Mouse (Mus musculus): Measurements from ENCODE around the gene Zc3h18. TPM values are rescaled to one million over a fixed set of nuclear protein-coding genes. Genes with fewer than 3 reads are reported as not detected.

Gene Zc3h18
- polyA plus RNA-seq, 1 experiment from 2014 or later, result 33.7 TPM

- Histone ChIP-seq H3K36me3 (ENCODE audit: insufficient read depth, low read length) (peaks cover 18% of the 10 kb centered on the region; the same call in 1 of the 2 replicates), H3K4me2 (ENCODE audit: low read length) (no peak within 1 kb of the TSS), H3K27ac (no peak within 1 kb of the TSS), H3K9ac (ENCODE audit: low read depth, low read length) (no peak within 1 kb of the TSS), H3K4me3 (replicated peaks; ENCODE audit: low read depth, low read length) (no peak within 1 kb of the TSS), H3K27me3 (ENCODE audit: insufficient read depth, low read length) (no peaks in the 10 kb centered on the region), H3K4me1 (replicated peaks; ENCODE audit: insufficient read depth, low read length) (peaks cover 6% of the 10 kb centered on the region; the same call in 1 of the 2 replicates), H3K9me3 (replicated peaks; ENCODE audit: low read length) (no peaks in the 10 kb centered on the region)
- WGBS, result 75% methylated on average over 14 of the region's 14 CpGs
- no peak for TF ChIP-seq CTCF (IDR thresholded peaks at IDR 0.05; ENCODE audit: low read depth)
- no peak for ATAC-seq (replicated peaks; ENCODE audit: low FRiP score, low read depth)
- DNase-seq (ENCODE audit: low spot score), result no peak
These were observed 45.1 kb downstream of the Zc3h18 start, which contains the start of gene Il17c for GRCm38 (mm10) chr8:122421376-122422070. Gene Il17c, plus strand, starts transcription at chr8:122422020.

- Histone ChIP-seq H3K27me3 (ENCODE audit: insufficient read depth, low read length) (no peaks in the 10 kb centered on the region), H3K27ac (no peak overlapping the region), H3K4me2 (ENCODE audit: low read length) (no peak overlapping the region), H3K4me3 (replicated peaks; ENCODE audit: low read depth, low read length) (no peak overlapping the region), H3K36me3 (ENCODE audit: insufficient read depth, low read length) (peaks cover 6% of the 10 kb centered on the region; the same call in 1 of the 2 replicates), H3K9me3 (replicated peaks; ENCODE audit: low read length) (no peaks in the 10 kb centered on the region), H3K9ac (ENCODE audit: low read depth, low read length) (no peak overlapping the region), H3K4me1 (replicated peaks; ENCODE audit: insufficient read depth, low read length) (peaks cover 6% of the 10 kb centered on the region; the same call in 1 of the 2 replicates)
- no peak for ATAC-seq (replicated peaks; ENCODE audit: low FRiP score, low read depth)
- no peak for TF ChIP-seq CTCF (IDR thresholded peaks at IDR 0.05; ENCODE audit: low read depth)
- DNase-seq (ENCODE audit: low spot score), result no peak
- WGBS, result 83% methylated on average over 24 of the region's 24 CpGs
These were observed 46.8 kb downstream of the Zc3h18 start for GRCm38 (mm10) chr8:122423217-122423616.

GRCm38 (mm10) chr8:122423659-122424058 lies 47.2 kb downstream of the Zc3h18 start:
- Histone ChIP-seq H3K36me3 (ENCODE audit: insufficient read depth, low read length) (peaks cover 1% of the 10 kb centered on the region; the same call in 1 of the 2 replicates), H3K4me1 (replicated peaks; ENCODE audit: insufficient read depth, low read length) (peaks cover 6% of the 10 kb centered on the region; the same call in 1 of the 2 replicates), H3K9ac (ENCODE audit: low read depth, low read length) (no peak overlapping the region), H3K4me2 (ENCODE audit: low read length) (no peak overlapping the region), H3K4me3 (replicated peaks; ENCODE audit: low read depth, low read length) (no peak overlapping the region), H3K27me3 (ENCODE audit: insufficient read depth, low read length) (no peaks in the 10 kb centered on the region), H3K27ac (no peak overlapping the region), H3K9me3 (replicated peaks; ENCODE audit: low read length) (no peaks in the 10 kb centered on the region)
- TF ChIP-seq CTCF (IDR thresholded peaks at IDR 0.05; ENCODE audit: low read depth), result no peak
- no peak for ATAC-seq (replicated peaks; ENCODE audit: low FRiP score, low read depth)
- peak; percentile 47 for DNase-seq (ENCODE audit: low spot score)
- 33% methylated on average over 5 of the region's 5 CpGs for WGBS

GRCm38 (mm10) chr8:122426145-122426544 lies 49.7 kb downstream of the Zc3h18 start:
- Histone ChIP-seq H3K4me1 (replicated peaks; ENCODE audit: insufficient read depth, low read length) (peaks cover 14% of the 10 kb centered on the region), H3K9ac (ENCODE audit: low read depth, low read length) (no peak overlapping the region), H3K4me2 (ENCODE audit: low read length) (no peak overlapping the region), H3K36me3 (ENCODE audit: insufficient read depth, low read length) (no peaks in the 10 kb centered on the region), H3K4me3 (replicated peaks; ENCODE audit: low read depth, low read length) (no peak overlapping the region), H3K9me3 (replicated peaks; ENCODE audit: low read length) (no peaks in the 10 kb centered on the region), H3K27me3 (ENCODE audit: insufficient read depth, low read length) (no peaks in the 10 kb centered on the region), H3K27ac (no peak overlapping the region)
- TF ChIP-seq CTCF (IDR thresholded peaks at IDR 0.05; ENCODE audit: low read depth), result no peak
- 79% methylated on average over 9 of the region's 9 CpGs for WGBS
- ATAC-seq (replicated peaks; ENCODE audit: low FRiP score, low read depth), result no peak
- no peak for DNase-seq (ENCODE audit: low spot score)

- Histone ChIP-seq H3K4me1 (replicated peaks; ENCODE audit: insufficient read depth, low read length) (peaks cover 25% of the 10 kb centered on the region), H3K4me3 (replicated peaks; ENCODE audit: low read depth, low read length) (no peak overlapping the region), H3K27me3 (ENCODE audit: insufficient read depth, low read length) (no peaks in the 10 kb centered on the region), H3K36me3 (ENCODE audit: insufficient read depth, low read length) (no peaks in the 10 kb centered on the region), H3K27ac (no peak overlapping the region), H3K9me3 (replicated peaks; ENCODE audit: low read length) (no peaks in the 10 kb centered on the region), H3K4me2 (ENCODE audit: low read length) (no peak overlapping the region), H3K9ac (ENCODE audit: low read depth, low read length) (no peak overlapping the region)
- no peak for ATAC-seq (replicated peaks; ENCODE audit: low FRiP score, low read depth)
- no peak for DNase-seq (ENCODE audit: low spot score)
- no peak for TF ChIP-seq CTCF (IDR thresholded peaks at IDR 0.05; ENCODE audit: low read depth)
- WGBS, result 86% methylated on average over 7 of the region's 7 CpGs
These were observed 51.2 kb downstream of the Zc3h18 start for GRCm38 (mm10) chr8:122427607-122428006.

- no peak for TF ChIP-seq CTCF (IDR thresholded peaks at IDR 0.05; ENCODE audit: low read depth)
- Histone ChIP-seq H3K4me3 (replicated peaks; ENCODE audit: low read depth, low read length) (no peak overlapping the region), H3K9me3 (replicated peaks; ENCODE audit: low read length) (no peaks in the 10 kb centered on the region), H3K36me3 (ENCODE audit: insufficient read depth, low read length) (no peaks in the 10 kb centered on the region), H3K4me1 (replicated peaks; ENCODE audit: insufficient read depth, low read length) (peaks cover 29% of the 10 kb centered on the region), H3K4me2 (ENCODE audit: low read length) (no peak overlapping the region), H3K27ac (no peak overlapping the region), H3K27me3 (ENCODE audit: insufficient read depth, low read length) (no peaks in the 10 kb centered on the region), H3K9ac (ENCODE audit: low read depth, low read length) (no peak overlapping the region)
- ATAC-seq (replicated peaks; ENCODE audit: low FRiP score, low read depth) (no peak), DNase-seq (ENCODE audit: low spot score) (no peak)
- 81% methylated on average over 9 of the region's 9 CpGs for WGBS
These were observed 51.8 kb downstream of the Zc3h18 start for GRCm38 (mm10) chr8:122428163-122428562.

Data from kidney, postnatal 0 days (tissue).